In genomic region chr13:93306545-93306944, GRCm38 (mm10) we compare ENCODE assay signal across 11 mouse cellular contexts. TPM values are rescaled to one million over a fixed set of nuclear protein-coding genes. Genes with fewer than 3 reads are reported as not detected.
DNase-seq lines count a peak whose midpoint lies in the region; ATAC-seq and TF ChIP-seq lines count a peak whose summit lies in the region.
"Had no signal": no experiment of that assay in that cellular context is flagged by ENCODE, and none has a peak within 500 bp of the region (broad histone marks: within the 10 kb centered on the region; RNA-seq: fewer than 3 reads in every experiment).

No protein-coding gene starts in this region.

- no peaks in the 10 kb centered on the region for H3K27me3 ChIP-seq in heart, embryonic 11.5 days (ENCODE audit: control insufficient read depth, insufficient read depth, low read length)
- H3K27me3 ChIP-seq in CH12.LX (replicated peaks), result no peaks in the 10 kb centered on the region
- H3K27me3 ChIP-seq in forebrain, embryonic 13.5 days, result no peaks in the 10 kb centered on the region
- no peaks in the 10 kb centered on the region for H3K27me3 ChIP-seq in limb, embryonic 14.5 days (ENCODE audit: control insufficient read depth, insufficient read depth, low read length)

- no peak for TF ChIP-seq RAD21 in CH12.LX (IDR thresholded peaks at IDR 0.05; ENCODE audit: low read depth, low read length)

- H3K79me2 ChIP-seq in CH12.LX (replicated peaks; ENCODE audit: control insufficient read depth, extremely low read depth, insufficient read depth, poor library complexity, severe bottlenecking), result peaks cover 17% of the 10 kb centered on the region

- intact Hi-C loops in heart, postnatal 25 days (cut with DNase I), result loop anchor here (2.0 to 5.0 kb wide), 2 partner anchors 90 to 306 kb away; no protein-coding TSS in a partner anchor

- no peaks in the 10 kb centered on the region for H3K36me3 ChIP-seq in heart, embryonic 11.5 days (ENCODE audit: control insufficient read depth, insufficient read depth, low read length)
- no peaks in the 10 kb centered on the region for H3K36me3 ChIP-seq in CH12.LX (replicated peaks in 1 of 2; ENCODE audit: control insufficient read depth in 1 of 2, insufficient read depth in 1 of 2, low read length in 1 of 2)
- no peaks in the 10 kb centered on the region for H3K36me3 ChIP-seq in forebrain, embryonic 13.5 days (ENCODE audit: poor library complexity, severe bottlenecking)
- H3K36me3 ChIP-seq in limb, embryonic 14.5 days (ENCODE audit: control insufficient read depth, insufficient read depth, low read length), result no peaks in the 10 kb centered on the region

- TF ChIP-seq EP300 in CH12.LX (IDR thresholded peaks at IDR 0.05; ENCODE audit: low read length), result no peak

- no peak overlapping the region for H3K9ac ChIP-seq in heart, embryonic 11.5 days (ENCODE audit: low read depth, low read length)
- H3K9ac ChIP-seq in CH12.LX (ENCODE audit: insufficient read depth, low read depth), result no peak overlapping the region
- H3K9ac ChIP-seq in forebrain, embryonic 13.5 days, result no peak overlapping the region
- no peak overlapping the region for H3K9ac ChIP-seq in limb, embryonic 14.5 days (ENCODE audit: low read depth, low read length, severe bottlenecking)

- in situ Hi-C loops in CH12.LX (cut with MboI; ENCODE audit: low pct_ligation_motif_present, low pct_unique_long_range_greater_than_20kb, low sequenced_read_pairs), result no loop called here

- H3K9me3 ChIP-seq in heart, embryonic 11.5 days (replicated peaks; ENCODE audit: control insufficient read depth, low read length), result no peaks in the 10 kb centered on the region
- no peaks in the 10 kb centered on the region for H3K9me3 ChIP-seq in CH12.LX (replicated peaks; ENCODE audit: low read length)
- H3K9me3 ChIP-seq in forebrain, embryonic 13.5 days (replicated peaks), result no peaks in the 10 kb centered on the region
- H3K9me3 ChIP-seq in limb, embryonic 14.5 days (ENCODE audit: control insufficient read depth, low read length), result no peaks in the 10 kb centered on the region

- peak overlapping the region; percentile 94 for H3K4me3 ChIP-seq in heart, embryonic 11.5 days (ENCODE audit: low read depth, low read length)
- no peak overlapping the region for H3K4me3 ChIP-seq in CH12.LX (replicated peaks in 1 of 3; ENCODE audit: low read depth in 2 of 3, low read length in 2 of 3, poor library complexity in 1 of 3)
- peak overlapping the region; percentile 82 for H3K4me3 ChIP-seq in forebrain, embryonic 13.5 days
- peak overlapping the region; percentile 65; the same call in 1 of the 2 replicates for H3K4me3 ChIP-seq in limb, embryonic 14.5 days (replicated peaks; ENCODE audit: low read length)

- no peak overlapping the region for H3K27ac ChIP-seq in heart, embryonic 11.5 days (ENCODE audit: low read depth, low read length)
- no peak overlapping the region for H3K27ac ChIP-seq in CH12.LX (ENCODE audit: insufficient read depth, low read depth)
- no peak overlapping the region for H3K27ac ChIP-seq in forebrain, embryonic 13.5 days
- H3K27ac ChIP-seq in limb, embryonic 14.5 days (replicated peaks; ENCODE audit: low read depth, low read length), result no peak overlapping the region

- H3K4me2 ChIP-seq in heart, embryonic 11.5 days, result peak overlapping the region; percentile 59
- H3K4me2 ChIP-seq in CH12.LX (ENCODE audit: insufficient read depth, low read depth, poor library complexity, severe bottlenecking), result peak overlapping the region; percentile 21; the same call in 1 of the 2 replicates
- H3K4me2 ChIP-seq in forebrain, embryonic 13.5 days, result peak overlapping the region; percentile 84
- peak overlapping the region; percentile 83 for H3K4me2 ChIP-seq in limb, embryonic 14.5 days (replicated peaks; ENCODE audit: low read depth, low read length, severe bottlenecking)

- 55% methylated on average over 3 of the region's 3 CpGs for WGBS in heart, embryonic 11.5 days (ENCODE audit: insufficient replicate concordance)
- WGBS in forebrain, embryonic 13.5 days, result 46% methylated on average over 3 of the region's 3 CpGs
- 60% methylated on average over 3 of the region's 3 CpGs for WGBS in limb, embryonic 14.5 days

- H3K4me1 ChIP-seq in heart, embryonic 11.5 days (ENCODE audit: control insufficient read depth, insufficient read depth, low read length), result peaks cover 7% of the 10 kb centered on the region; the same call in 1 of the 2 replicates
- peaks cover 9 to 56% of the 10 kb centered on the region in 2 experiments for H3K4me1 ChIP-seq in CH12.LX (ENCODE audit: control insufficient read depth in 1 of 2, insufficient read depth in 2 of 2)
- H3K4me1 ChIP-seq in forebrain, embryonic 13.5 days, result peaks cover 51% of the 10 kb centered on the region
- H3K4me1 ChIP-seq in limb, embryonic 14.5 days (ENCODE audit: control insufficient read depth, insufficient read depth, low read length), result peaks cover 16% of the 10 kb centered on the region

- TF ChIP-seq CTCF in CH12.LX (conservative IDR thresholded peaks at IDR 0.05 in 1 of 2, IDR thresholded peaks at IDR 0.05 in 1 of 2; ENCODE audit: low read depth in 2 of 2, low read length in 2 of 2), result no peak

- ATAC-seq in heart, embryonic 11.5 days (replicated peaks; ENCODE audit: insufficient number of reproducible peaks, low FRiP score, low TSS enrichment), result no peak
- no peak for ATAC-seq in forebrain, embryonic 13.5 days
- no peak for ATAC-seq in limb, embryonic 14.5 days (ENCODE audit: low FRiP score, low read depth)
- ATAC-seq: intestine, embryonic 16.5 days had no signal

- TF ChIP-seq POLR2A in CH12.LX (IDR thresholded peaks at IDR 0.05; ENCODE audit: low read depth, low read length), result no peak
- TF ChIP-seq POLR2A in limb, embryonic 14.5 days (IDR thresholded peaks at IDR 0.05; ENCODE audit: borderline replicate concordance, extremely low read depth, insufficient read depth, insufficient read length), result no peak

- dilution Hi-C loops in CH12.LX (cut with MboI; ENCODE audit: extremely low pct_ligation_motif_present, extremely low pct_unique_long_range_greater_than_20kb, low sequenced_read_pairs), result no loop called here

- no peak for DNase-seq in heart, postnatal 25 days (ENCODE audit: low spot score)
- DNase-seq in CH12.LX (ENCODE audit: extremely low read depth), result no peak
- DNase-seq in limb, embryonic 14.5 days (ENCODE audit: low spot score), result no peak
- no peak for DNase-seq in urinary bladder, adult 18-20 months (ENCODE audit: low spot score in 2 of 2)
- no peak for DNase-seq in adrenal gland, postnatal 36 days
- no peak for DNase-seq in cerebellum, postnatal 4 days (ENCODE audit: low spot score in 2 of 2)
- DNase-seq: B cell, adult 2 months; lung, postnatal 36 days had no signal

TF ChIP-seq in CH12.LX, 34 proteins besides CTCF, POLR2A, EP300 and RAD21:
- TF ChIP-seq BHLHE40 (IDR thresholded peaks at IDR 0.05; ENCODE audit: low read depth, low read length) (0 out of 2 replicates have a peak, but pooled peaks have one; percentile 19), ZMIZ1 (IDR thresholded peaks at IDR 0.05; ENCODE audit: low read depth, low read length) (no peak)

RNA-seq across cellular contexts. Expression of gene Homer1, which starts 7.1 kb away (rescaled TPM):
- 17.3 and 17.8 TPM in 2 replicates for polyA plus RNA-seq in heart, embryonic 11.5 days (2014; fragmentation: Nextera tagmentation; extraction: Ambion mirVana)
- 10 to 100 TPM; 61.1 to 63.8 TPM for total RNA-seq in heart, postnatal 25 days (2021)
- total RNA-seq in CH12.LX (2012; rRNA removed) (16.2 and 16.4 TPM in 2 replicates), CH12.LX (2014; rRNA removed) (32.2 and 35.7 TPM in 2 replicates)
- polyA plus RNA-seq in CH12.LX (2012; ENCODE audit: insufficient read length, low read depth), result 12.6 and 14.6 TPM in 2 replicates
- polyA plus RNA-seq in forebrain, embryonic 13.5 days (2015; fragmentation: Nextera tagmentation; extraction: Ambion mirVana), result 9.9 and 10.2 TPM in 2 replicates
- 8.0 and 8.6 TPM in 2 replicates for polyA plus RNA-seq in limb, embryonic 14.5 days (2012; rRNA removed)
- polyA plus RNA-seq in limb, embryonic 14.5 days (2014; fragmentation: Nextera tagmentation; extraction: Ambion mirVana), result 6.9 and 7.7 TPM in 2 replicates
- total RNA-seq in adrenal gland, postnatal 36 days (2021), result 10 to 100 TPM; 29.8 to 44.8 TPM

Comparison
In these comparisons a context has a peak if more than half of its experiments do, and no peak if none do; other contexts are left out.
1. H3K4me2 ChIP-seq: peak in every context shown above with its lines; median percentile 84 in forebrain, embryonic 13.5 days; 83 in limb, embryonic 14.5 days; 59 in heart, embryonic 11.5 days; 21 in CH12.LX.
2. H3K4me3 ChIP-seq: peak in heart, embryonic 11.5 days (single experiment), forebrain, embryonic 13.5 days (single experiment) and limb, embryonic 14.5 days (single experiment); none in CH12.LX (0 of 3).